8 mouse cellular contexts compared by ENCODE assay signal in genomic region chr4:132421556-132421922, GRCm38 (mm10). TPM values are rescaled to one million over a fixed set of nuclear protein-coding genes. Genes with fewer than 3 reads are reported as not detected.
A peak's percentile ranks its signal among the peaks of the same experiment; 100 is the strongest.
DNase-seq lines count a peak whose midpoint lies in the region; ATAC-seq and TF ChIP-seq lines count a peak whose summit lies in the region.

No protein-coding gene starts in this region.

- peak overlapping the region; percentile 93 for H3K4me3 ChIP-seq in intestine, postnatal 0 days (ENCODE audit: low read depth, low read length)
- H3K4me3 ChIP-seq in neural tube, embryonic 14.5 days (ENCODE audit: low read depth, low read length), result peak overlapping the region; percentile 87

- 0 out of 2 replicates have a peak, but pooled peaks cover 3% of the 10 kb centered on the region for H3K4me1 ChIP-seq in intestine, postnatal 0 days (replicated peaks; ENCODE audit: control insufficient read depth, insufficient read depth, low read length)
- peaks cover 7% of the 10 kb centered on the region; the same call in 1 of the 2 replicates for H3K4me1 ChIP-seq in neural tube, embryonic 14.5 days (ENCODE audit: control insufficient read depth, insufficient read depth, low read length)

- no peaks in the 10 kb centered on the region for H3K9me3 ChIP-seq in intestine, postnatal 0 days (ENCODE audit: control insufficient read depth)
- H3K9me3 ChIP-seq in neural tube, embryonic 14.5 days (ENCODE audit: control insufficient read depth, low read length), result no peaks in the 10 kb centered on the region

- no peaks in the 10 kb centered on the region for H3K36me3 ChIP-seq in intestine, postnatal 0 days (ENCODE audit: control insufficient read depth, insufficient read depth)
- H3K36me3 ChIP-seq in neural tube, embryonic 14.5 days (ENCODE audit: control insufficient read depth, insufficient read depth, low read length), result no peaks in the 10 kb centered on the region

- no peak for TF ChIP-seq CTCF in intestine, postnatal 0 days (IDR thresholded peaks at IDR 0.05; ENCODE audit: low read depth)

- peak overlapping the region; percentile 100 for H3K27ac ChIP-seq in intestine, postnatal 0 days (ENCODE audit: low read depth, low read length)
- peak overlapping the region; percentile 89 for H3K27ac ChIP-seq in neural tube, embryonic 14.5 days (ENCODE audit: low read depth, low read length)

- under 1% methylated on average over 11 of the region's 13 CpGs for WGBS in intestine, postnatal 0 days
- whole genome bisulfite sequencing in neural tube, embryonic 14.5 days, result under 1% methylated on average over 10 of the region's 13 CpGs

- no peak for DNase-seq in frontal cortex, postnatal 25 days (ENCODE audit: low spot score in 2 of 2)
- peak; percentile 4 to 14 for DNase-seq in thymus, postnatal 10 days (ENCODE audit: low spot score in 2 of 2)
- no peak for DNase-seq in thymus, postnatal 36 days
- DNase-seq in adrenal gland, adult (ENCODE audit: inconsistent age in 2 of 2, low spot score in 1 of 2), result no peak
- DNase-seq in gastrocnemius, adult 8-10 months (ENCODE audit: low spot score in 2 of 2), result no peak

- peak overlapping the region; percentile 75 for H3K4me2 ChIP-seq in intestine, postnatal 0 days (replicated peaks; ENCODE audit: low read depth)
- H3K4me2 ChIP-seq in neural tube, embryonic 14.5 days (ENCODE audit: low read depth, low read length), result peak overlapping the region; percentile 73

- ATAC-seq in frontal cortex, adult (ENCODE audit: low TSS enrichment), result peak; percentile 56; the same call in 1 of the 2 replicates
- ATAC-seq in intestine, postnatal 0 days, result 0 out of 2 replicates have a peak, but pooled peaks have one; percentile 12
- 0 out of 2 replicates have a peak, but pooled peaks have one; percentile 28 for ATAC-seq in neural tube, embryonic 14.5 days (ENCODE audit: low read depth)

- no peaks in the 10 kb centered on the region for H3K27me3 ChIP-seq in intestine, postnatal 0 days (replicated peaks; ENCODE audit: control insufficient read depth, insufficient read depth, low read length)
- H3K27me3 ChIP-seq in neural tube, embryonic 14.5 days (ENCODE audit: control insufficient read depth, insufficient read depth, low read length), result no peaks in the 10 kb centered on the region

- H3K9ac ChIP-seq in intestine, postnatal 0 days (ENCODE audit: low read depth, low read length), result peak overlapping the region; percentile 97
- peak overlapping the region; percentile 67 for H3K9ac ChIP-seq in neural tube, embryonic 14.5 days (replicated peaks; ENCODE audit: low read depth, low read length)

RNA-seq across cellular contexts. Expression of gene Phactr4, which starts 0.8 kb away (rescaled TPM):
- 16.7 and 17.5 TPM in 2 replicates for polyA plus RNA-seq in intestine, postnatal 0 days (2015; fragmentation: Nextera tagmentation; extraction: Ambion mirVana)
- polyA plus RNA-seq in neural tube, embryonic 14.5 days (2014; fragmentation: Nextera tagmentation; extraction: Ambion mirVana), result 7.6 and 8.8 TPM in 2 replicates
- total RNA-seq in gastrocnemius, adult 8-10 months (2022), result 10 to 100 TPM; 10.2 to 13.1 (median 10.9) TPM

RNA-seq across cellular contexts. Expression of gene Med18, which starts 42.2 kb away (rescaled TPM):
- 8.8 and 9.5 TPM in 2 replicates for polyA plus RNA-seq in intestine, postnatal 0 days (2015; fragmentation: Nextera tagmentation; extraction: Ambion mirVana)
- 12.3 and 13.2 TPM in 2 replicates for polyA plus RNA-seq in neural tube, embryonic 14.5 days (2014; fragmentation: Nextera tagmentation; extraction: Ambion mirVana)
- total RNA-seq in gastrocnemius, adult 8-10 months (2022), result 1 to 10 TPM; 2.2 to 4.9 (median 3.4) TPM

Comparison
In these comparisons a context has a peak if more than half of its experiments do, and no peak if none do; other contexts are left out.
1. DNase-seq: peak in thymus, postnatal 10 days (2 of 2); none in frontal cortex, postnatal 25 days (0 of 2), thymus, postnatal 36 days (0 of 2), adrenal gland, adult (0 of 2) and gastrocnemius, adult 8-10 months (0 of 2).
2. Peak in every context shown above with its lines, with median percentiles within 50 percentile points of each other: ATAC-seq.